Mouse (Mus musculus) embryonic fibroblast, embryonic 13.5 days (primary cell): ENCODE results near the gene Gm19684. TPM values are rescaled to one million over a fixed set of nuclear protein-coding genes. Genes with fewer than 3 reads are reported as not detected.
"Not testable (repeated sequence)": the region's sequence is repeated elsewhere in the genome, so short reads cannot be mapped to it uniquely, and the experiment has no call there.

Experiments used
- H3K27ac ChIP-seq: 2 replicates; pipeline ENCODE4 v1.5.1; 2012; ENCODE audit warnings: low read length, control low read depth, inconsistent platforms; ENCODE audit not compliant: insufficient read depth
- H3K4me1 ChIP-seq: 2 replicates; pipeline ENCODE4 v1.6.1; 2011; ENCODE audit warnings: low read length; ENCODE audit not compliant: control insufficient read depth, insufficient read depth
- H3K4me3 ChIP-seq: 2 replicates; pipeline ENCODE4 v1.5.1; 2011; ENCODE audit warnings: mild to moderate bottlenecking, control low read depth, low read length; ENCODE audit not compliant: insufficient read depth
- CTCF ChIP-seq: IDR thresholded peaks from 2 replicates; pipeline ENCODE4 v1.5.1; 2011; ENCODE audit warnings: mild to moderate bottlenecking, control low read depth, low read length, moderate library complexity, borderline replicate concordance; ENCODE audit not compliant: insufficient read depth
- POLR2A ChIP-seq: IDR thresholded peaks from 2 replicates; pipeline ENCODE4 v1.6.1; 2011; ENCODE audit warnings: low read depth, mild to moderate bottlenecking, control low read depth, low read length, moderate library complexity
- polyA plus RNA-seq: library from polyadenylated mRNA; stranded (reverse); fragments of >200 nt; gene quantifications from 2 replicates; pipeline ENCODE4 v1.2.4, GENCODE M21; 2011; ENCODE audit warnings: low read depth; ENCODE audit not compliant: missing spikeins, insufficient read length

The Gm19684 gene
- not detected in 2 replicates for polyA plus RNA-seq

DNA sequence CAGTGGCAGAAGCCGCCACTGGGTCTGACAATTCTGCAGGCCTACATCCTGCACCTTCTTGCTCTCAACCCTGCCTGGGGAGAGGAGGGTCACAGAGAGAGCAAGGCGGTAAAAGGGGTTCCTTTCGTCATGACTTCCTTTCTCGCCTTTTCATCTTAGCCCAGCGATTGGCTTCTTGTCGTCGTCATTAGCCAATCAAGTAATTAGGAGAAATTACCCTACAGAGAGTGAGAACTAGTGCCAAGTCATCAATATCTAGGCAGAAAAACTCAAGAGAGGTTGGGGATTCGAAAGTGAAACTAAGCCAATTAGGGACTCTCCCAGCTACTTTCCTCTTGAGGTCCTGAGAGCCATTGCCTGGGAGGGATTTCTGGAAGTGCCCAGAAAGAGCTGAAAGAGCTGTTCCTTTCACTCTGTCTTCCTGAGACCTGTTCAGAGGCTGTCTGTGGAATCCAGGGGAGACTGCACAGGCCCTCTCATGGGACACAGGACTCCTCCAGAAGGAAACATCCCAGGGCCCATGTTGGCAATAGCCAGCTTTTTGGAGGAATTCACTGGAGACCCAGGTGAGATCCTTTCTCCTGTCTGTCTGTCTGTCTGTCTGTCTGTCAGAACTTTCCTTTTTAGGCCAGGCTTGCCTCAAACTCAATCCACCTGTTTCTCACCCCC, at the start of gene Gm19684:
TSS of gene Gm19684 (plus strand) at position 327 of the 669 bp plus-strand sequence.
- H3K4me3 ChIP-seq, H3K27ac ChIP-seq, H3K4me1 ChIP-seq: not testable (repeated sequence)
- peak; percentile 38; the same call in 1 of the 2 replicates for TF ChIP-seq POLR2A

DNA sequence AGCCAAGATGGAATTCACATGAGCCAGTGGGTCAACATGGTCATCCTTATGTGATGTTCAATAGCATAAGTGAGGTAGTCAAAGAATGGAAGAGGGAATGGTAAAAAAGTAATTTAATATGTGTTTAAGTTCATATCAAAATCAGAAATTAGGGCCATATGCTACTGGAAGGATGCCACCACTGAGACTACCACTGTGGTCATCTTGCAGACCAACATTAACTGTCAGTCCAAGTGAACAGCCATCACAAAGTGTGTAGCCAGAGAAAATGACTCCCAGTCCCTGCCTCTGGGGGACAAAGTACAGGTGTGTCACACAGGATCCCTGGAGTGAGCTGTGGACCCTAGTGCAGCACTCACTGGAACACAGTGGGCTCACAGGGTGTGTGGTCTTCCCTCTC, 39.6 kb upstream of the Gm19684 start:
- not testable (repeated sequence) for H3K4me3 ChIP-seq, H3K4me1 ChIP-seq, H3K27ac ChIP-seq

DNA sequence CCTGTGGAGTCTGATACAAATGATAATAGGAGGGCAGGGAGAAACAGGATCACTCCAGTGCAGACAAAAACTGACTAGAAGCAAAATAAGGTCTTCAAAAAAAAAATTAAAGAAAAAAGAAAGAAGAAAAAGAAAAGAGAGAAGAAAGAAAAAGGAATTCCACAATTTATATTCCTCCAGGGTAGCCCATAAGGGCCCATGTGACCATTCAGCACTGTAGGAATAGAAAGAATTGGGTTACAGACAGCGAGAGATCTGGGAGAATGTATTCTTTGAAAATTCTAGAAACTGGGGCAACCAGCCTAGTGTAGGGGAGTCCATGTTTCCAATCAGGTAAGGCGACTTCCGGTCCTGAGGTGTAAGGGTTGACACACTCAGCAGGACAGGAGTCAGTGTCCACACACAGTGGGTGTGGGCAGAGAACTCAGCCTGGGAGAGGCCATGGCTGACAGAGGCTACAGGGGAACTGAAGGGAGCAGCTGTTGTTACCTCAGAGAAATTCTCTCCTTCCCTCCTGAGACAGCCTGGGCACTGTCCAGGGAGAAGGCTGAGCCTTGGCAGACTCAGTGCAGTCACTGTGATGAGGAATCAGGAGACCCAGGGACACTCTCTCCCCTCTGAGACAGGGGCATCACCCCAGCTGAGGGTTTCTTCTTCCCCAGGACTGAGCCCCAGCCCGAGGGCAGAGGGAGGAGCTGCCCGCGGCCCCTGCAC, 38.8 kb upstream of the Gm19684 start:
- H3K27ac ChIP-seq, H3K4me1 ChIP-seq: not testable (repeated sequence)
- peak overlapping the region; percentile 34; the same call in 1 of the 2 replicates for H3K4me3 ChIP-seq

DNA sequence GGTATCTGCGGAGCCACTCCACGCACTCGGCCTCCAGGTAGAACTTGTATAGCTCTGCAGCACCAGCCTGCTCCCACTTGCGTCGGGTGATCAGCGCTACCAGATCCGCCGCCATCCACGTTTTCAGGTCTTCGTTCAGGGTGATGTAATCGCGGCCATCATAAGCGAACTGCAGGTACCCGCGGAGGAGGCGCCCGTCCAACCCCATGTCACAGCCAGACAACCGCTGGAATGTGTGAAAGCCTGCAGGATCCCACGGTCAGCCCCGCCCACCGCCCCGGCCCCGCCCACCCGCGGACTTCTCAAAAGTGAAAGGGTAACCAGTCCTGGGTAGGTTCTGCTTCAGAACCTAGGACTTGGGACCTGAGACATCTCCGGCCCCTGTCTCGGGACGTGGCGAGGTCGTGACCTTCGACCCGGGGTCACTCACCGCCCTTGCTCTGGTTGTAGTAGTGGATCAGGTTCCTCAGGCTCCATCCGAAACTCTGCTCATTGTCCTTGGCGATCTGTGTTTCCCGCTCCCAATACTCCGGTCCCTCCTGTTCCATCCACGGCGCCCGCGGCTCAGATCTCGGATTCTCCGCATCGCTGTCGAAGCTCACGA, 38.1 kb upstream of the Gm19684 start:
- Histone ChIP-seq H3K27ac (no peak overlapping the region), H3K4me3 (peak overlapping the region; percentile 48), H3K4me1 (no peaks in the 10 kb centered on the region)
- TF ChIP-seq POLR2A (no peak), CTCF (no peak)

DNA sequence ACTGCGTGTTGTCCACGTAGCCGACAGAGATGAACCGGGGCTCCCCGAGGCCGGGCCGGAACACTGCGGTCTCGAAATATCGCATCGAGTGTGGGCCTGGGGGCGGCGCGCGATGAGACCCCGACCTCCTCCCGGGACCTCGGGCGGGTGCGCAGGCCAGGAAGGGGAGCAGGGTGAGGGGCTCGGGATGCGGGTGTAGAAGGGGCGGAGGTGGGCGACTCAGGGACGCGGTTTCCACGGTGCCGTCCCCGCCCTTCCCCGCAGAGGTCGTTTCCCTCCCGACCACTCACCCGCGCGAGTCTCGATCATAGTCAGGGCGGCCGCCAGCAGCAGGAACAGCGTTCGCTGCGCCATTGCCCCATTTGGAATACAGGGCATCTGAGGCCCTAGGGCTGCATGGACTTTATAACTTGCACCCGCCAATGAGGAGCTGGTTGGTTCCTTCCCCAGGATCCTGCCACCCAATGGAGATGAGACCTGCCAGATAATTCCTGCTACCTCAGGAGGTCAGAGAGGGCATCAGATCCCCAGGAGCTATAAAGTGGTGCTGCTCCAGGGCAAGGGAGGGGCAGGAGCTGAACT, 37.5 kb upstream of the Gm19684 start:
- Histone ChIP-seq H3K27ac (no peak overlapping the region), H3K4me1 (no peaks in the 10 kb centered on the region), H3K4me3 (peak overlapping the region; percentile 48)
- TF ChIP-seq POLR2A (no peak), CTCF (no peak)

DNA sequence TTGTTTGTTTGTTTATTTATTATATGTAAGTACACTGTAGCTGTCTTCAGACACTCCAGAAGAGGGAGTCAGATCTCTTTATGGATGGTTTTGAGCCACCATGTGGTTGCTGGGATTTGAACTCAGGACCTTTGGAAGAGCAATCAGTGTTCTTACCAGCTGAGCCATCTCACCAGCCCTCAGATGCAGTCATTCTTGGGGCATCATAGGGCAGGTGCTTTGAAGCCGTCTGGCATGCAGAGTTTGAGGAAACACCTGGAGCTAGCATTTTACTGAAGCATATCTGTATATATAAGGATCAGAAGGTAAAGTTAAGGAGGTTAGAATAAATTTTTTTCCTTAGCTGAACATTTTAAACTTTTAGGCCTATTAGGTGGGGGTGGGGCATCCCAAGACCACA, 35.5 kb upstream of the Gm19684 start:
- not testable (repeated sequence) for H3K4me3 ChIP-seq, H3K4me1 ChIP-seq, H3K27ac ChIP-seq

DNA sequence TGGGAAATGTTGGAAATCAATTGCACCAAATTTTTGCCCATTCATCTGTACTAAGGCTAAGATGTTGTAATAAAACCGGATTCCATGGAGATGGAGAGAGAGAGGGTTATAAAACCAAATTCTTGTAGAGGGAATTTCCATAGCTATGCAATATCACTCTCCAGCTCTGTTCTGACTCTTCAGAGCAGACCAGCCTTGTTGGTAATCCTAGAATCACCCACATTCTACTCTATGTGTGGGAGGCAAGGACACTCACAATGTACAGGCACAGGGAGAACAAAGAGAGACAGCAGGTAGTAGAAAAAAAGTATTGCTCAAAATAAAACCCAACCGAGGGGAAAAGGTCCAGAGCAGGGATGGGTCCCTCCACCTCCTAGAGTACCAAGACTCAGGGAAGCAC, 29.5 kb upstream of the Gm19684 start:
- not testable (repeated sequence) for H3K4me1 ChIP-seq, H3K27ac ChIP-seq, H3K4me3 ChIP-seq

DNA sequence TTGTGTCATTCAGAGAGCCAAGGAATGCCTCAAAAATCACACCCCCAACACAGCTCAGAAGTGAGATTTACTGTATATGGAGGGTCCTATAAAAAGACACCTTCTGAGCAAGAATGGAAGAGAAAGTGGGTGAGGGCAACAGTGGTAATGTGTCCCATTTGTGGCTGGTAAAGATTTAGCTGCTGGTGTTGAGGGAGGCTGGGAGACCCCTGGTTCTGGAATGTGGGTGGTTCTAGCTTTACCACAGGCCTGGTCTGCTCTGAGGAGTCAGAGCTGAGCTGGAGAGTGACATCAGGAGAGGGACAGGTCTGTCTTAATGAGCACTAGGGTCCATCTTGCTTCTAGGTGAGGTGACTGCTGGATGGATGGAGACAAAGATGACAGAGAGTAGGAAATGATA, 29.0 kb upstream of the Gm19684 start:
- H3K4me1 ChIP-seq, H3K27ac ChIP-seq: not testable (repeated sequence)

DNA sequence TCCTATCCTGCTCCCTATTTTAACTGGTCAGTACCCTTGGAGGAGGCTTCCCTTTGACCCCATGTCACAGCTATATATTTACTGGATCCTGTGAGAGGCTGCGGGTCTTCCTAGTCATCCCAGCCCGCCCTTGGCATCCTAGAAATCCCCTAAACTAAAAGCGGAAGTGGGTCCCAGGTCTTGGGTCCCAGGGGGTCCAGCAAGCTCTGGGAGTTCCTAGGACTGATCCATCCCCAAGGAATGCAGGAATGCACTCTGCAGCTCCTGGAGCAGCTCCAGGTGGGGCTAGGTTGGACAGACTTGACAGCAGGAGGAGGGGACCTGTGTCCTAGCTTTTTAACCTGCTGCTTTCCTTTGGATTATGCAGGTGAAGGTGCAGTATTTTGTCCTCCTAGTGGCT, 27.5 kb upstream of the Gm19684 start:
- H3K4me1 ChIP-seq, result no peaks in the 10 kb centered on the region
- TF ChIP-seq POLR2A (no peak), CTCF (no peak)
- H3K27ac ChIP-seq, result no peak overlapping the region
- no peak overlapping the region for H3K4me3 ChIP-seq

More for the DNA sequence above, 29.0 kb upstream of the Gm19684 start:
- H3K4me3 ChIP-seq, result not testable (repeated sequence)

DNA sequence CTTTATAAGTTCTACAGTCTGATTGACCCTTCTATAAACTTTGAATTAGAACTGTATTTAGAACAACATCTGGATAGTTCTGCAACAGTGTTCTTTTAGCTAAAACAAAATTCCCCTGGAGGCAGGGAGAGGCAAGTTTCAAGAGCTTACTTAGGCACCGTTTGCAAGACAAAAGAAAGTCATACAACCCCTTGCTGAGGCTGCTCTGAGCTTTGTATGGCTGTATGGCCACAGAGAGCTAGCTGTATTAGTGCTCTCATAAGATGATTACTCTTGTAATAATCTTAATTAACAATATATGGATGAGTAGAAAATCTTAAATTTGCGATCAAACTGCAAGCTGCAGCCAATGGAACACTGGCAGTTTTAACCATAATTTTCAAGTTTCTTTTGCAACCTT, 21.9 kb upstream of the Gm19684 start:
- not testable (repeated sequence) for H3K27ac ChIP-seq, H3K4me1 ChIP-seq, H3K4me3 ChIP-seq

DNA sequence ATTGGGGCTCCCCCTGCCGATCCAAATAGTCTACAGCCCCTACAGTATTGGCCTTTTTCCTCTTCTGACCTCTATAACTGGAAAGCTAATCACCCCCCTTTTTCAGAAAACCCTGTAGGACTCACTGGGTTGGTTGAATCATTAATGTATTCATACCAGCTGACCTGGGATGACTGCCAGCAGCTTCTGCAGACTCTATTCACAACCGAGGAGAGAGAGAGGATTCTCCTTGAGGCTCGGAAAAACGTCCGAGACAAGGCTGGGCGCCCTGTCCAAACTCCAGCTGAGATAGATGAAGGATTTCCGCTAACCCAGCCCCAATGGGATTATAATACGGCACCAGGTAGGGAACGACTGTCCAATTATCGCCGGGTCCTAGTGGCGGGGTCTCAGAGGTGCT, 19.4 kb upstream of the Gm19684 start:
- not testable (repeated sequence) for H3K27ac ChIP-seq, H3K4me3 ChIP-seq, H3K4me1 ChIP-seq

DNA sequence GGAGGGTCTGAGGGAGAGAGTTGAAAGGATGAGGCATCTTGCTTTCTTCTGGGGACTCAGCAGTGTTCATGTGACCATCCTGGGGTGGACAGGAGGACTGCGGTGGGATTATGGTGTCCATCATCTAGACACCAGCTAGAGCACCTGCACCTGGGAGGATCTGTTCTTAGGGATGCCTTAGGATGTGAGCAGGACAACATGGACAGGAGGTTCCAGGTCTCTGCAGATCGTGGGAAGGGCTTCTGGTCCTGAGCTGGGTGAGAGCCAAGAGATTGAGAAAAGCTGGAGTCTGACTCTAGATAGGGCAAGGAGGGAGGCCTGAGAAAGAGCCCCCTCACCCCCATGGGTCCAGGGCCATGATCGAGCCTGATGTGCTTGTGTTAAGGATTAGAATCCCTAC, 11.3 kb upstream of the Gm19684 start:
- H3K27ac ChIP-seq, H3K4me1 ChIP-seq, H3K4me3 ChIP-seq: not testable (repeated sequence)

DNA sequence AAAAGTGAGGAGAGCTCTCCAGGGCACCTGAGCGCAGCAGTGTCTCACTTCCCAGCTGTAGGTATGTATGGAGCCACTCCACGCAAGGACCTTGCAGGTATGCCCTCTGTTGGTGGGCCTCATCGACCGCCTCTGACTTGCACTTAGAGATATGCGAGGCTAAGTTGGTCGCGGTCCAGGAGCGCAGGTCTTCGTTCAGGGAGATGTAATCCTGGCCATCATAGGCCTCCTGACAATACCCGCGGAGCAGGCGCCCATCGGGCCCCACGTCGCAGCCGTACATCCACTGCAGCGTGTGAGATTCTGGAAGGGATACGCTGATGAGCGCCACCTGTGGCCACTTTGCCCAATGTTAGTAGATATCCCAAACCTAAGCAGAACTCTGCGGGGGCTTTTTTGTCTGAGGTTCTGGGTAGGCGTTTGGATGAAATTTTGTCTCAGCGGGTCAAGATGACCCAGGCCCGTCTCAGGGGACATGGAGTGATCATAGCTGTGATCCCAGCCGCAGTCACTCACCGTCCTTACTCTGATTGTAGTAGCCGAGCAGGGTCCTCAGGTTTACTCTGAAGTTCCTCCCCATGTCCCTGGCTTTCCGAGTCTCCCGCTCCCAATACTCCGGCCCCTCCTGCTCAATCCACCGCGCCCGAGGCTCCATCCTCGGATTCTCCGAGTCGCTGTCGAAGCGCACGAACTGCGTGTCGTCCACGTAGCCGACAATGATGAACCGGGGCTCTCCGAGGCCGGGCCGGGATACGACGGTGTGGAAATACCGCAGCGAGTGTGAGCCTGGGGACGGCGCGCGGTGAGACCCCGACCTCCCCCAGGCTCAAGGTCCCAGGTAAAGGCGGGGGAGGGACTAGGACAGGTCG, 10.6 kb upstream of the Gm19684 start:
- H3K27ac ChIP-seq, H3K4me1 ChIP-seq: not testable (repeated sequence)
- H3K4me3 ChIP-seq, result peak overlapping the region; percentile 8

DNA sequence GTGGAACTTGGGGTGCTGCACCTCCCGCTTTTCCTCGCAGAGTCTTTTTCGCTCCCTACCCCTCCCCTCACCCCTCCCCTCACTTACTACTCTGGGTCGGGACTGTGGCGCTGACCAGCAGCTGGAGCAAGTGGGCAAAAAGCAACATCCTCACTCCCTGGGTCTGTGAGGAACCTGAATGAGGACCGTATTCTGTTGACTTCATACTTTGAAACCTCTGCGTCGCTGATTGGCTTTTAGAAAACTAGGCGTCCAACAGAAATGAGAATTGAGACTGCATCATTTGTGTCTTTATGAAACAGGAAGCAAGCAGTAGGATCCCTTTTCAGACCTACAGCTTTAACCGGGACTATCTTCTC, 10.0 kb upstream of the Gm19684 start:
- H3K4me1 ChIP-seq, H3K27ac ChIP-seq: not testable (repeated sequence)
- peak overlapping the region; percentile 8 for H3K4me3 ChIP-seq
